Mouse (Mus musculus) cerebellum, adult 8-10 months (tissue): ENCODE data around the gene Fam219b.

ENCODE experiments used
- DNase-seq: peaks from one replicate; pipeline ENCODE4 v3.0.0; 2022

Gene Fam219b

DNA sequence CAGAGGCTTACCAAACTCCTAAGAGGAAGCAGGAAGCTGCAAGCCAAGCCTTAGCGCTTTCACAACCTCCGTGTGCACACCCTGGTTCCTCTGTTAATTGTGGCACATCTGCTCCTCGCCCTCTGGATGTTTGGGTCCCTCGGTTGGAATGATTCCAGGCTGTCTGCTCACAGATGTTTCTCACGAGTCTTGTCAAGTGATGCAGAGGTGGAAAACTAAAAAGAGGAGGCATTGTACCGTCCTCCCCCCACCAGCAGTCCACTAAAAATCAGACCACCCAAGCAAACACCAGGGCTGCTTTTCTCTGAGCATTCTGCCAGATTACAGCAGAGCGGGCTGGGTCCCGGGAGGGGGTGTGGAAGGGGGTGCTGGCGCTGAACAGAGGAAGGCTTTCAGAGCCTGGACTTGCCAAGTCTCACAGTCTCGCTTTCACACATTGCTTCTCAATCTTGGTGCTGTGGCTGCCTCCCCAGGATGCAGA, 28.5 kb downstream of the Fam219b start:
- DNase-seq: no peak

DNA sequence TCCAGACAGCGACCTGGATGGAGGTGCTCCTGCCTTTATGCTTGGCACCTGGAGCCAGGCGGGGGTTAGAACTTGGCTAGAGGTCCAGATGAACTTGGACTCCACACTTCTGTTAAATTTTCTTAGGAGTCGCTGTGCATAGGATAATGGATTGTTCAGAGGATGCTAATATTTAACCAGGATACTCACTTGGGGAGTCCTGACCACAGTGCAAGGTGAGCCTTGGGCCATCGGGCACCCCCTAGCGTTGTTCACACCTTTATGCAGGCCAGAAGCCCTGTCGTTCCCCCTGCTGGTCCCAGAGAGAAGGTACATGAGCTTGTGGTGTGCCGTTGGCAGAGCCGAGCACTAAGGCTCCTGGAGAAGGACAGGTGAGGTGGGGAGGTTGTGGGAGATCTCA, 29.5 kb downstream of the Fam219b start:
- DNase-seq: no peak

DNA sequence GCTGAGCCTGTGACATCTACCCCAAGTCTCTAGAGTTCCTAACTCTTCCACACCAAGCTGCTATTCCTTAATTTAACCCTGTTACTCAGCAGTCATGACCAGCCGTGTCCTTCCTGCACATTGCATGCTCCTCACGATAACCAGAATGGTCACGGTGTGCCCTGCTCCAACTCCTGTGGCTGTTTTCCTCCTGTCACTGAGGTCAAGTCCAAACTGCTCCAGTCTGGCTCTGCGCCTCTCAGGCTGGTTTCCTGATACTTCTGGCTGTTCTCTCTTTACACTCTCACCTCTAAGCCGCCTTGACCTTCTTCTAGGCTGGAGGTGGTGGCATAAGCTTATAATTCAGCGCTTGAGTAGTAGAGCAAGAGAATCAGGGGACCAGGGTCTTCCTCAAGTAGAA, 31.2 kb downstream of the Fam219b start:
- DNase-seq: no peak

DNA sequence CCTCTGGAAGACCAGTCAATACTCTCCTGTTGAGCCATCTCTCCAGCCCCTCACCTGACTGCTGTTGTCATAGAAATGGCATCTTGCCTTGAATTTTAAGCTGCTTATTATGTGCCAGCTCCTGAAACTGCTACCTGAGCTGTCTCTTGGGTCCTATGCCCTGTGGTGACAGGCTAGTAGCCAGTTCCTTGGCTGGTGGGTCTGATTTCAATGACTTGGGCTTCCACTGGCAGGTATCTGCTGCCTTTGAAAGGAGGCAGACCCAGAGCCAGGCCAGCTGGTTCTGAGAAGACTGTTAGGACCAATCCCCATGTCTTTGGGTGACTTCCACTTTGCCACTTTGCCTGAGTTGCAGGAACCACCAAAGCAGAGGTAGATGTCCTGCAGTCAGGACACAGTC, 37.1 kb downstream of the Fam219b start:
- DNase-seq: no peak

DNA sequence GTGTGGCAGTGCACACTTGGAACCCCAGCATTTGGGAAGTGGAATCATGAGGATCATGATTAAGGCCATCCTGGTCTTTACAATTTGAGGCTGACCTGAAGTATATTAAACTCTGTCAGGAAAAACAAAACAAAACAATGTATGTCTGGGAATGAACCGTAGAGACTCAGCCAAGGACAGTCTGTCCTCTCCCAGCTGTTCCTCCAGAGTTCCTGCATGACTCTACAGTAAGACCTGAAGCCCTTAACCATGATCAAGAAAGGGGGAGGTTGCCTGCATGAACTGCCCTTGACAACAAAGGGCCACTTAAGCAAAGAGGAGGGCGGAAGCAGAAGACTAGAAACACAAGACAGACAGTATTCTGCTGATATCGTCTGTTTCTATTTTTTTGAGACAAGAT, 38.2 kb downstream of the Fam219b start:
- DNase-seq: no peak

DNA sequence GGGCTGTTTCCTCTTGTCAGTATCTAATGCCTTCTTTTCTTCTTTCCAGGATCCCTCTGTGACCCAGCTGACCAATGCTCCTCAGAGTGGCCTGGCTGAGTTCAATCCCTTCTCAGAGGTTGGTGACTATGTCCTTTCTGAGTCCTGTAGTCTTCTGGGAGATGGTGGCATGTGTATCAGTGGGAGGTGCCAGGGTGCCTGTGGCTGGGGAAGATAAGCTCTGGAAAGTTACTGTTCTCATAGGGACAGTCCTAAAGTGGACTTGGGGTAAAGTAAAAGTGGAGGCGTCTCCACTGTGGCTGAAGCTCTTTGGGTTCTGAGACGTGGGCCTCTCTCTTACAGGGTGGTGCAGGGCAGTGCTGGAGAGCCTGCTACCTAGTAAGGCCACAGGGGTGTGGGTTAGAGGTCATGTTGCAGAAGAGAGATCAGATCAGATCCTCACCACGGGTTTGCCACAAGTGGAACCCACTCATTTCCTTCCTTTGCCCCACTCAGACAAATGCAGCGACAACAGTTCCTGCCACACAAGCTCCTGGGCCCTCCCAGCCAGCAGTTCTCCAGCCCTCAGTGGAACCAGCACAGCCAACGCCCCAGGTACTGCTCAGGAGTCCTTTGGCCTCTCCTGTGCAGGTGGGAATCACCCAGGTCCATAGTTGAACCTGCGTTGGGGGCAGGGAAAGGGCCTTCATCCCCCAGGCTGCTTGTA, 40.0 kb downstream of the Fam219b start:
- no peak for DNase-seq

DNA sequence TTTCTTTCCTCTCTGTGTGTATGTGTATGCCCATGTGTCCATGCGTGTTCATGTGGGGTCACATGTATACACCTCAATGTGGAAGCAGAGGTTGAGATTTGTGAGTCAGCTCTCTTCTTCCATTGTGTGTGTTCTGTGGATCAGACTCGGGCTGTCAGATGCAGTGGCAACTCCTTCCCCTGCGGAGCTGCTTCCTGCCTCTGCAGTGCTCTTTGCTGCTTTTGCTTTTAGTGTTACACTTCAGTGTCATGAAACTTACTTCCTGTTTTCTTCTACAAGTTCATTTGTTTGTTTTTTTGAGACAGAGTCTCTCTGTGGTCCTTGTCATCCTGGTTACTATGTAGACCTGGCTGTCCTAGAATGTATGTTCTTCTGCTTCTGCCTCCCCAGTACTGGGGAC, 47.7 kb downstream of the Fam219b start:
- no peak for DNase-seq

DNA sequence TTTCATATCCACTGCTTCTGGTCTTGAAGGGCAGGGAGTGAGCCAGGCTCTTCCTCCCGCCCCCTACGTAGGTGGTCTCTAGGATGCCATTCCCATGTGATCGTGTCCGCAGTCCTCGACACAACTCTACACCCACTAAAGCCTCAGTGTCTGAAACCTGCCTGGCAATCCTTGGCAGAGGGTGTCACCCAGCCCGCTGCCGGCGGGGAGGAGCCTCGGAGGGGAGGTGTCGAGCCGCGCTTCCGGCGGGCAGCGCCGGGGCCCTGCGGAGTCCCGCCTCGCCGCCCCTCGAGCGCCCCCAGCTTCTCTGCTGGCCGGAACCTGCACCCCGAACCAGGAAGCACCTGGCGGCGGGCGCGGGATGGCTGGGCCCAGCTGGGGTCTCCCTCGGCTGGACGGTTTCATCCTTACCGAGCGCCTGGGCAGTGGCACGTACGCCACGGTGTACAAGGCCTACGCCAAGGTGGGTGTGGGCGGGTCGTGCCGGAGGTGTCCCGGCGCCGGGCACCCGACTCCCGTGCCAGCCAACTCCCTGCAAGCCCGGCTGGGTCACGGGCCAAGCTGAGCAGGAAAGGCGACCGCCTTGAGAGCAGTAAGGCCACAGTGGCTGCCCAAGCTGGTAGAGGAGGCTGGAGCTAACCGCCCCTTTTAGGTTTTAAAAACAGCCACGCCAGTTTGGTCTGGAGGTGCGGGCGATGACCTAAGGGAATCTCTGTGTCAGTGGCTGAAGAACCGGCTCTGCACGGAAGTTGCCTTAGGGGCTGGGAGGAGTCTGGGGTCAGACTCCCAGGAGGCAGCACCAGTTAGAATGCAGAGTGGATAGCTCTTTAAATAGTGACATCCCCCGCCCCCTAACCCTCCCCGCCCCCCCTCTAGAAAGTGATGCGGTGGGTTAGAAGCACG, 52.1 kb downstream of the Fam219b start, which contains the start of gene Ulk3:
Ulk3 (plus strand) TSS at position 229 of the 903 bp plus-strand sequence.
- DNase-seq: peak; percentile 75

DNA sequence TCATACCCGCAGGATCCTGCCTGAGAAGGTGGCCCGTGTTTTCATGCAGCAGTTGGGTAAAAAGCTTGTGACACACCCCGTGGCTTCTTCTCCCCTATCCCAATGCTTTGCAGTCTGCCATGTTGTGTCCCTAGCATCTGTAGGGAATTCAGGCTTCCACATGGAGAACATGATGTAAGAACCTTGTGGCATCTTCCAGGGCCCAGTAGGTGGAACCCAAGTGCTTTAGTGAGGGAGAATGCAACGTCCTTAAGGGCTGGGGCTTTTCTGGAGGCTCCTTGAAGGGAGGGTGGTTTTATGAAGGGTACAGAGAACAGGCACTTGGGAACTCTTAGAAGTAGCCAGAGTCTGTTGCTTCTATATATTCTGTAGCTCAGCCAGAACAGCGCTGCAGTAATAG, 53.4 kb downstream of the Fam219b start:
- no peak for DNase-seq
